Mouse (Mus musculus) right cerebral cortex, adult 2 months (tissue): ENCODE results near the gene Brix1.
"Not testable (repeated sequence)": the region's sequence is repeated elsewhere in the genome, so short reads cannot be mapped to it uniquely, and the experiment has no call there.

Experiments used
- DNase-seq, 2 experiments: peaks; one replicate each; pipeline ENCODE4 v3.0.0; 2021 to 2022; ENCODE audit warnings: low spot score in 2 of 2

Gene Brix1

DNA sequence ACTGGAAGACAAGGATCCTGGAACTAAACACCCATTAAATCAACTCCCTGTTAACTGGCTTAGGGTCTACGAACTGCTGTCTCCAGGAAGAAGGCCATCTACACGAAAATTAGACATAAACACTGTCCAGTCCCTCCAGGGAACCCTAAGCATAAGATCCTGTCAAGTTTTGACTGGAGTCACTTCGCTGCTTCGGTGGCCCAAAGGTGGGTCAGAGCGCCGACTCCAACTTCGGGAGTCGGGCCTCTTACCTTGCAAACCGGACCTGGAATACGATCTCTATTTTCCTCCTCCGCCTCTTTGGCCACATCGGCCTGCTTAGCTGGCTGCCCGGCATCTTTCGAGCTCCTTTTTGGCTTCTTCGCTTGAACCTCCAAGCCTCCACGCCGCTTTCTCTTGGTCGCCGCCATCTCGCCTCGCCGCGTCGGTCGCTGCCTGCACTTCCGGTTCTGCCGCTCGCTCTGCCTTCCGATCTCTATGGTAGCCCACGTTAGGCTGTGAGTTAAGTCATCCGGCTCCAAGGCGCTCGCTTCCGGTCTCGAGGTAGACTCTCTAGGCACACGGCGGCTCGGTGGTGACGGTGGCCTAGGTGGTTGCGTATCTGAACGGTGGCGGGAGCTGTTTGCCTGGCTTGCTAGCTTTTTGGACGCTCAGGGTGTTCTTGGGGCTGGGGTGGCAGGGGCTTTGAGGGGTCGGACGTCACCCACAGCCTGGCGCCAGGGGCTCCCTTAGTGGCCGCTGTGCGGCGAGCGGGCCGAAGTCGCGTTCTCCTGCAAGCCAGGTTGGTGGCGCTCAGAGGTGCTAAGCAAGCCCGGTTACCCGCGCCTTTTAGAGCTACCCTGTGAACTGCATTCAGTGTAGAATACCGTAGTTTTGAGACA, at the start of gene Brix1, which contains the start of gene Rad1:
Gene Brix1 (minus strand): TSS at position 464 of the 881 bp plus-strand sequence.
Gene Rad1 (plus strand): TSS at position 535 of the 881 bp plus-strand sequence.
- peak; percentile 98 for DNase-seq

DNA sequence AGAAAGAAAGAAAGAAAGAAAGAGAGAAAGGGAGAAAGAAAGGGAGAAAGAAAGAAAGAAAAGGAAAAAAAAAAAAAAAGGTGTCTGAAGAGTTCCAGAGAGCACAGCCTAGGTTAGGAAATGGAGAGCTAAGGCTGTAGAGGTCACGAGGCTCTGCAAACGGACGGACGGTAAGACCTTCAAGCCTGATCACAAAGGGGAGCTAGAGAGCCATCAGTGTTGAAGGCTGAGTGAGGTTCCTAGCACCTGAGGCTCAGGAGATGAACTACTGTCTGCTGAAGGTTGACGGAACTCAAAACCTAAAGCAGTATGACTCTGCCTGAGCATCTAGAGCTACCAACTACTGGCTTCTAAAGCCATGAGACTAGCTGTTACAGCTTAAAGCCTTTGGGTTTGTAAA, 48.8 kb upstream of the Brix1 start:
- DNase-seq: no peak

DNA sequence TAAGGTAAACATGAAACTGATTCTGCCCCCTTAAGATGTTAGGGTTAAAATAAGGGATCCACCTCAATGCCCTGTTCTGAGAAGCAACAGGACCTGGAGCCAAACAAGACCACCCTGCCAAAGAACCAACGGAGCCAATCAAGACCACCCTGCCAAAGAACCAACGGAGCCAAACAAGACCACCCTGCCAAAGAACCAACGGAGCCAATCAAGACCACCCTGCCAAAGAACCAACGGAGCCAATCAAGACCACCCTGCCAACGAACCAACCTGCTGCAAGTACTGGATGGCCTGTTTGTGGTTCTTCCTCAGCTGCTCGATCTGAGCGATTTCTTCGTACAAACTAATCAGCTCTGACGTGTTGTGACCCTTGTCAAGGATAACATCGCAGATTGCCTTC, 47.6 kb upstream of the Brix1 start:
- not testable (repeated sequence) for DNase-seq

DNA sequence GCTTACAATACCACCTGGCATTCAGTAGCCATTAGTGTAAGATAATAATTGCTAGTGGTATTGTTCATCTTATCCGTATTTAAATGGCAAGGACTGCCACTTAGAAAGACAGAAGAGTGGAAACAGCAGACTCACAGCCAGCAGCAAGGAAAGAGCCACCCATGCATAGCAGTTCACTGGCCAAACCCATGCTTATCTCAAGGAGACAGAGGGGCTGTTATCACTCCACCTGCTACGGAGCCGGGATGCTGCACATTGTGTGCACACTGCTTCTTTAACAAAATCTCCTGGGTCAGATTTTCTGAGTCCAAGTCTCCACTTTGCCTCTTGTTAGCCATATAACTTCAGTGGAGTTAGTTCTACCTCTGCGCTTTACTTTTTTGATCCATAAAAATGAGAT, 45.6 kb upstream of the Brix1 start:
- no peak for DNase-seq

DNA sequence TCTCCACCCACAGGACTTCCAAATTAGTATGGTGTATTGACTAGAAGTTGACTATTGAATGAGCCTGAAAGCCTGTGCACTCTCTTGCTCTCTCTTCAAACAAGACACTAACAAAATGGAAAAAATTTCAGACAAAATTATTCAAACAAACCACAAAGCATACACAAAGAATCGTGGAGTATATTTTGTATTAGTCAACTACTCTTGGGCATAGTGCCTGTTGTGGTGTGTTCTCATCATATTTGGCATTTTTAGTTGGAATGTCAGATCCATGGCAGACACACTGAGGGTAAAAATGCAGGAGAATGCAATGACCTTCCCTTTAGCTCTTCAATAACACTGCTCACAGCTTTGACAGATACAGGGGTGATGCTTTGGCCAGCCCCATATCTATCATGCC, 40.1 kb upstream of the Brix1 start:
- no peak for DNase-seq

DNA sequence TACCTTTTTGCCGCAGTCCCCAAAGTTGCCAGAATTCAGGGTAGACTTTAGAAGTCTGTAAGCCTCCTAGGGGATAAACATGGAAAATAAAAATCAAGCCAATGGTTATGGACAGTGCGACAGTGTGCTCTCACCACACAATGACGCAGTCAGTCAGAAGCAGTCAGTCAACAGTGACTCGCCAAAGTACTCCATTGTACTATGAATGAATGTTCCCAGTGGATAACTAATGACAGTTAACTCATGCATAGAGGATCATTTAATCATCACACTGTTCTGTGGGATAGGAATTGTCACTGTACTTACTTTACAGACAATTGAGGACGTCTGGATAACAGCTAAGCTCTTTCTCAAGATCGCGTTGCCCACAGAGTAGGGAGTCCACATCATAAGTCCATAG, 29.4 kb upstream of the Brix1 start:
- no peak for DNase-seq

DNA sequence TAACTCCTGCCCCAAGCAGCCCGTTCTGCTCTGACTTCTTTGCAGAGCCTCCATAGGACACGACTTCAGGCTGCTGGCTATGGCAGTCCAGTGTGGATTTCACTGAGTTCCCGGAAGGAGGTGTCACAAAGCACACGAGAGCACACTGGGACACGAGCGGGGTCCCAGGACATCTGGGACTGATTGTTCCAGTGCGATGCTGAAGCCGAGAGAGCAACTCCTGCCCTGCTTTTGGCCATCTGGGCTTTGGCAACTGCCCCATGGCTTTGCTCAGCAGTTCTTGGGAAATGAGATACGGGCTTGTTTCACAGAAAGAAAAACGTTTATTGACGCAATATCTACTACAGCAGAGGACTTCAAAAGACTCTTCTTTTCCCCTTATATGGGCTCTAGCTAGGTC, 20.4 kb upstream of the Brix1 start:
- no peak for DNase-seq

DNA sequence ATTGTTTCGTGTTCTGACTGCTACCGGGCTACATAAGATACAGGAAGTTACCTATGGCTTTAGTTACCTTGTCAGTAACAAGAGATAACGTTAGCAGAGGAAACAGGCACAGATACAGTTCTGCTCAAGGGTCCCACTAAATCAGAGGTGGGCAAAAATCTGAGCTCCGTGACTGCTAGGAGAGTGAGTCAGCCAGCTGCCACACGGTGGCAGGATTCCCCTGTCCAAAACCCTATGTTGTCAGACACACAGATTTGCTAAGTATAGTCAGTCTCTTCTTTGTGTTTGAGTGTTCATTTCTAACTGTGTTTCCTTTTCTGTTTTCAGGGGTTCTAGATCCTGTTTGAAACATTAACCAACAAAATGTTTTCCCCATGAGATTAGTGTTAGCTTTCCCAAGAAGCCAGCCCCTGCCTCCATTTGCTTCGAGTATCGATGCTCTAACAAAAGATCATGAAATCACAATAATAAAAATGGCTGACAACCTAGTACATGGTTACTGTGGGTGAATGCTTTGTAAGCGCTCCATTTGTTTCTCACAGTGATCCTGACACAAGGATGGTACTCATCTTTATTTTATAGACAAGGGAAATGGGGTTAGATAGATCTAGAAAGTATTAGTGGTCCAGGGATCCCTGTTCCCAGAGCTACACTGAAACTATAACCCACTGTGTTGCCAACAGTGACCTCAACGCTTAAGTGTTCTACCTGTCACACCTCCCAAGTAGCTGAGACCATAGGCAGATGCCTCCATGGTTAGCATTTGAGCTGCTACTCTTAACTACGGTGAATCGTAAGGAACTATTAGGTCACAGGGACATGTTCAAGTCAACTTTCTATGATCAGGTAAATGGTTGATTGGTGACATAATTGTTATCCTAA, 15.3 kb upstream of the Brix1 start:
- peak; percentile 58 to 72 for DNase-seq

DNA sequence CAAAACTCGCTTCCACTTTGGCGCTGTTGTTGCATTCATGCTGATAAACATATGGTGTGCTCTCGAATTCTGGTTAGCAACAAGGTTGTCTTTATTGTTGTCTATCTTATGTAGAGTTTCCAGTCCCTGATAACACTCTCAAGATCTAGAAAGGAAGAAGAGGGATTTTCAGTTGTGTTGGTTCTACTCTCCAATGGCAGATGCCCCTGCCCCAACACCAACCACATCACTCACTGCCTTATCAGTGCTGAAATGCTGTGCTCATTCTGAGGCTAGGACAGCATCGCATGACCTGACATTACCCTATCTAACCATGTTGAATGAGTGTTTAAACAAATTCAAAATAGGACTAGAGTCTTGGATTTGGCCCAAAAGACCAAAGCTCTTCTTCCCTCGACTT, 14.3 kb upstream of the Brix1 start:
- DNase-seq: no peak

DNA sequence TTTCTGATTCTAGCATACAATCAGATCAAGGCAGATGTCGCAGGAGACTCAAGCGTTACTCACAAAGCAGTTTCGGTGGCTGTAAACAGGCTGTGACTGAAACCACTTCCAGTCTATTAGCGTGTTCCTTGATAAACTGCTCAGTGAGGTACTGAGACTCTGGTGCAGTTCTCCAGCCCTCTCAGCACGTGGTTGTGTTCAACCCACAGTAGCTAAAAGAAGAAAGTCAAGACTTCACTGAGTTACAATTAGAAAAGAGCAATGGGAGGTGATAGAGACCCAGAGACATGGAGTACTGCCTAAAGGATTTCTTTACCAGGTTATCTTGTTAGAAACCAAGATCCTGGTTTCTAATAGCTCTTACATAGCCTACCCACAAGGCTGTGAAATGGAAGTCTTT, 13.8 kb upstream of the Brix1 start:
- no peak for DNase-seq

DNA sequence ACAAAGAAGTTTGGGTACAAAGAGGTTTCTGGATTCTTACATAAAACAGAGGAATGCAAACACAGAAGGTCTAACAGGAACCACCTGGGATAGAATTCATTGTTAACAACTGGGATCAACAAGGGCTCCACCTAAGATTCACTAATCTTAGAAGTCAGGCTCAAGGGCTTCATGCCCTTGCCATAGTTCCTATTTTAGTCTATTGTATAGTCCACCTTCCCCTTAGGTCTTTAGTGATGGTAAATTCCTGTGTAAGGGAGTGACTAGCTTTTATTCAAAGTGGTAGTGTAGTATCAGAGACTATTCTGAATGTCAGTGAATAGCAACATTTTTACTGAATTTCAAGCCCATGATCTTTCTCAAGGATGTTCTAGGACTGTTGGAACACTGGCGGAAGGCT, 10.9 kb upstream of the Brix1 start:
- DNase-seq: not testable (repeated sequence)

DNA sequence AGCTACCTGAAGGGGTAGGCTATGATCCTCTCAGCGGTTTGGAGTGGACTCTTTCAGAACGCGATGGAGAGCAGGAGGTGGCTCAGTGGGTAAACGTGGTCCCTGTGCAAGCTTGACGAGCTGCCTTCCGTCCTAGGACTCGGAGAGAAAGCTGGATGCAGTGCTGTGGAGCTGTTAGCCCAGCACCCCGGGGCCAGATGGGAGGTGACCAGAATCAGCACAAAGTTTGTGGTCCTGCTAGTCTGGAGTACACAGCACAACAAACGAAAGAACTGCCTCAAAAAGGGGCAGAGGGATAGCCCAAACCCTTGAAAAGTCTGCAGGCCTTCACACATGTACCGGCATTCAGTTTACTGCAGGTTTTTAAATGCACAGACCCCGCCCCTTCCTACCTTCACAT, 10.2 kb upstream of the Brix1 start:
- DNase-seq: no peak

DNA sequence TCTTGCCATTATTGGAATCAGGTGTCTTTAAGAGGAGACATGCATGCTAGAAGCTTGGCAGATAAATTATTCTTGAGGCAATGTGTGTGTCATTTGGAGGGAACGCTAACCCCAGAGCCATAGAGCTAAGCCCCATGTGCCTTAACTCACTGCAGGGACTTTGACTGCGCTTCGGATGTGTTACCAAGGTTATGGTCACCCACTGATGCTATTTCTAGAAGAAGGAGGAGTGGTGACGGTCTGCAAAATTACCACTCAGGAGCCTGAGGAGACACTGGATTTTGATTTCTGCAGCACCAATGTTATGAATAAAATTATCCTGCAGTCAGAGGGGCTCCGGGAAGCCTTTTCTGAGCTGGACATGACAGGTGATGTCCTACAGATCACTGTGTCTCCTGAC, 4.4 kb upstream of the Brix1 start:
- DNase-seq: peak; percentile 13 to 25

DNA sequence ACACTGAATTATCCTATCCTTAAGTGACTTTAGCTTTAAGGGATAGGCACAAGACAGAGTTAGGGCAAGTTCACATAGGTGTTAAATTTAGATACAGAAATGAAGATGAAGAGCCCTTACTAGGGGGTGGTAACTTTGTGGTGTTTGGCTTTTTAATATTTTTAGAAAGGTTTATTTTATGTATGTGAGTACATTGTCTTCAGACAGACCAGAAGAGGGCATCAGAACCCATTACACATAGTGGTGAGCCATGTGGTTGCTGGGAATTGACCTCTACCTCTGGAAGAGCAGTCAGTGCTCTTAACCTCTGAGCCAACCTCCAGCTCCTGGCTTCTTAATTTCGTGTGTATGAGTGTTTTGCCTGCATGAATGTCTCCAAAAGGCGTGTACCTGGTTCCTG, 1.5 kb upstream of the Brix1 start:
- no peak for DNase-seq

DNA sequence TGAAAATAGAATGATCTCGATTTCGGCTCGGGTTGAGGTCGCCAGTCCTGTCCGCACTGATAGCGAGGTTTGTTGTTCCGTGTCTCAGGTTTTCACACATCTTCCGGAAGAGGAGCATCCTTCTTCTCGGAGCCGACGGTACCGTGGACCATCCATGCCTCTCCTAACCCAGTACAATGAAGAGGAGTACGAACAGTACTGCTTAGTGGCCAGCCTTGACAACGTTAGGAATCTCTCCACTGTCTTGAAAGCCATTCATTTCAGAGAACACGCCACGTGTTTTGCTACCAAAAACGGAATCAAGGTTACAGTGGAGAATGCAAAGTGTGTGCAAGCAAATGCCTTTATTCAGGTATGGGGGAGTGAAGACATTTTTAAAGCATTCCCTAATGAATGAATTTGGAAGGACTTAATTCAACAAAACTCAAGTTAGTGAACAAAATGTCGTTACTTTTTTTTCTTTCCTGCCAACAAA, 655 bp upstream of the Brix1 start:
- DNase-seq: no peak

DNA sequence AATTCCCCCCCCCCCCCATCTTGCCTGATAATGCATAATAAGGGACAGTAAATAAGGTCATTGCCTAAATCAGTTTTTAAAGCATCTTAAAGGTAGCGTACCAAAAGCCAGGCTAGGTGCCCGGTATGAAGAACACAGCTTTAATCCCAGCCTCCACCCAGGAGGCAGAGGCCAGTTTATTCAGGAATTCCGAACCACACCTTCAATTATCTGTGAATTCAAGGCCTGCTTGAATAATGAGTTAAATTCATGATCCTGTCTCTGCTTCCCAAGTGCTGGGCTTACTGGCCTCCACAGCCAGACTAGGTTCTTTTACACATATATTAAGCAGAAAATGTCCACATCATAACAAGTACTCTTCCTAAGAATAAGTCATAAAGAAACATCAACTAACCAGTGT, 14.8 kb downstream of the Brix1 start:
- no peak for DNase-seq

DNA sequence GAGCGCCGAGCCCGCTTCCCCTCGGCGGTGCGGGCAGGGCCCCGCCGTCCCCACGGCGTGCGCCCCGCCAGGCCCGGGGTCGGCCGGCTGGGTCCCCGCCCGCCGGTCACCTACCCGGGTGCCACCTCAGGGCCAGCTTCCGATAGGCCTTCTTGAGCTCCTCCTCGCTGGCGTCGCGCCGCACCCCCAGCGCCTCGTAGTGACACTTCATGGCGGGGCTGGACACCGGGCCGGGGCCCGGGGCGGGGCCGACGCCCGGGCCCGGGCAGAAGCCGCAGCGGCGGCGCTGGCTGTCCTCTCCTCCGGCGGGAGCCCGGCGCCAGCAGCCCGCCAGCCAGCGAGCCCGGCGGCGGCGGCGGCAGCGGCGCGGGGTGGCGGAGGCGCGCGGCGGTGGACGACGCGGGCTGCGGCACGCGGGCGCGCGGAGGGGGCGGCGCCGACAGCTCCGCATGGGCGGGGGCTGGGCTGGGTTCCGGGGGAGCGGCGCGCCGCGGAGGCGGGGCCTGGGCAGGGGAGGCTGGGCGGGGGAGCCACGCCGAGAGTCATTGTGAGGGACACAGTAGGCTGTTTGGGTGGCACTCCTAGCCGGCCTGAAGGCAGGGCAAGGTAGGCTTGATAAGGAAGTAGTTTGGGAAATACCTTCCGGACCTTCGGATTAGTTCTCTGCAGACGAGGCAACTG, 15.5 kb downstream of the Brix1 start, which contains the start of gene Dnajc21:
Gene Dnajc21 (minus strand): TSS at position 366 of the 681 bp plus-strand sequence.
- DNase-seq: peak; percentile 62 to 71

DNA sequence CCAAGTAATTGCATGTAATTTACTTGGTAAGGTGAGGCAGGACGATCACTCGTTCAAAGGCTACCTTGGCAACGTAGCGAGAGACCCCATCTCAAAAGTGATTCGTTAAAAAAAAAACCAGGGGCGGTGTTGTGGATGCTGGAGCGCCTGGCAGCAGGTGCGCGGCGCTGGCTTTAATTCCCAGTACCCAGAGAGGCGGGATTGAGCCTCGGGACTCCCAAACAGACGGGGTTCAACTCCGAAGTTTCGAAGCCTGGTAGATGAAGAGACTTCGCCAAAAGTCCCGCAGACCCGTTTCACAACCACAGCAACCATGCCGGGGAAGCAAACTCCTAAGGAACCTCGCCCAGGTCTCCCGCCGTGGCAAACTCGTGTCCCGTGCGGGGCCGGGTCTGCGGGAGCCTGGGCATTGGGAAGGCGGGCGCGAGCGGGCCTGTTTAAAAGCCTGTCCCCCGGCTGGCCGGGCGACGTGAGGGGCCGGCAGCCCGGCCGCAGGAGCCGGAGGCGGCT, 16.1 kb downstream of the Brix1 start:
- peak; percentile 29 to 30 for DNase-seq

DNA sequence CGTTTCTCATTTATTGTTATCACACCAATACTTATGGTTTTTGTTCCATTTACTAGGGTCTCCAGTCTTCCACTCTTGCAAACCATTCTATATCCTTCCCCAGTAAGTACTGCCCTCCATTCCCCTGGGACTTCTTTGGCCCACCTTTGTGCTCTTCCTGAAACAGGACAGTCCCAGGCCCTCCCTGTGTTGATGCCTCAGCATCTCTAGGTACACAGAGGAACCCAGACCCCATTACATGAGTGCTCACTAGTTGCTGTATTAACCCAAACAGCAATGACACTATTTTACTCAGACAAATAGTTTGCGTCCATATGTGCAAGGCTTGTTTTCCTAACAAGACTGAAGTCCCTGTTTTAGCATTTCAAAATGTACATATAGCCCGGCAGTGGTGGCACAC, 17.0 kb downstream of the Brix1 start:
- no peak for DNase-seq

DNA sequence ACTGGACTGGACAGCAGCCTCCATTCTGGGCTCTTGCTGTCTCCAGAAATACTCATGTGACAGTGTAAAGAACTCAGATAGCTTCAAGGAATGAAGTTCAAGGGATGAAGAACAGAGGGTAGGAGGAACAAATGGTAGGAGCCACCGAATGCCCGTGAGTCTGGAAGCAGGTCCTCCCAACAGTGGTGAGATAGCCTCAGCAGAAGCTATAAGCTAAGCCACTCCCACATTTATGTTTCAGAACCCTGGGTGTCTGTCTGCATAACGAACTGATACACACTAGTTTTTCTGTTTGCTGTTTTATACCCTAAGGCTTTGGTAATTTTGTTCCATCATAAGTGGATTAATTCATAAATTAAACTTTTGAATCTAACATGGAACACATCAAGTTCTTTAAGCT, 21.1 kb downstream of the Brix1 start:
- DNase-seq: no peak

DNA sequence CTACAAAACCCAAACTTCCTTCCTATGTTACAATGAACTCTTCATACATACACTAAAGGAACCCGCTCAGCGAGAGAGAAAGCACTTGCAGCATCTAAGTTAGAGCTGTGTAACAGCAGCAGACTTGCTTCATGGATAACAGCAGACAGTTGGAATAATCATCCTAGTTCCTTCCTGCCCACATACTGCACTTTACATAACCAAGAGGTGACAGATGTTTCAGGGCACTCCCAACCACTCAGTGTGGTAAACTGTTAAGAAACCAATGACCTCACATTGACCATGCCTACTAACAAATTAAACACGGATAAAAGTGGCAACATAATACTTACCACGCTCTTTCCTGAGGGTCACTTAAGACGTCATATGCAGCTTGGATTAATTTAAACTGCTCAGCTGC, 22.2 kb downstream of the Brix1 start:
- peak; percentile 31 to 44 for DNase-seq

DNA sequence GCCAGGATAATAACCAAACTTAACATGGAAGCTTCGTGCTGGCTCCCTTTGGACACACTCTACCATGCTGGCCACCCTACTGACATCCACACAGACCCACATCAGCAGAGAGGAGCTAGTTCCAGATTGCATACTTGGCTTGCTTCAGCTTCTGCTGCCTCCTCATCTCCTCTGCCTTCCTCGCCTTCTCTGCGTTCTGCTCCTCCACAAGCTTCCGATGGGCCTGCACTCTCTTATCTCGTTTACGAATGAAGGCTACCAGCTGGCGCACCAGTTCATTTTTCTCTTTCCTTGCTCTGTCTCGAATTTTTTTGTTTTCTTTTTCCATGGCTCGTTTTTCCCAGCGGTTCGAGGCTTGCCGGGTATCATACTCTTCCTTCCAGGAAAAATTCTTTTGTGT, 24.8 kb downstream of the Brix1 start:
- no peak for DNase-seq
